Mouse (Mus musculus) MEL (cell line): ENCODE measurements around the gene Lhfpl2. TPM values are rescaled to one million over a fixed set of nuclear protein-coding genes. Genes with fewer than 3 reads are reported as not detected.

ENCODE experiments used
- DNase-seq: peaks from one replicate; pipeline ENCODE4 v3.0.0; 2011; ENCODE audit warnings: low read depth, low spot score
- H3K27ac ChIP-seq: 2 replicates; pipeline ENCODE4 v1.5.1; 2012; ENCODE audit warnings: low read depth, mild to moderate bottlenecking, control low read depth, low read length, moderate library complexity; ENCODE audit not compliant: control insufficient read depth
- H3K27me3 ChIP-seq, 2 experiments: fragments of 150-350 bp in 1 of 2; sonication (generic) in 1 of 2; 2 replicates each; pipeline ENCODE4 v1.6.1; 2012; ENCODE audit warnings: low read length in 2 of 2, mild to moderate bottlenecking in 2 of 2, improper control_type of control experiment in 1 of 2, moderate library complexity in 1 of 2; ENCODE audit not compliant: insufficient read depth in 2 of 2, control insufficient read depth in 1 of 2
- H3K36me3 ChIP-seq, 2 experiments: 2 replicates each; pipeline ENCODE4 v1.6.1; 2012 to 2014; ENCODE audit warnings: low read length in 2 of 2, improper control_type of control experiment in 1 of 2, inconsistent platforms in 1 of 2, mild to moderate bottlenecking in 1 of 2; ENCODE audit not compliant: insufficient read depth in 2 of 2, control insufficient read depth in 1 of 2
- H3K4me1 ChIP-seq, 2 experiments: fragments of 150-350 bp in 1 of 2; sonication (generic) in 1 of 2; 2 replicates each; pipeline ENCODE4 v1.6.1; 2012; ENCODE audit warnings: low read length in 2 of 2, improper control_type of control experiment in 1 of 2, mild to moderate bottlenecking in 1 of 2; ENCODE audit not compliant: insufficient read depth in 2 of 2, control insufficient read depth in 1 of 2
- H3K4me3 ChIP-seq, 2 experiments: fragments of 150-350 bp in 1 of 2; sonication (generic) in 1 of 2; 2 replicates each; pipeline ENCODE4 v1.5.1; 2012; ENCODE audit warnings: low read depth in 2 of 2, low read length in 2 of 2, mild to moderate bottlenecking in 2 of 2, moderate library complexity in 2 of 2, control low read depth in 1 of 2, improper control_type of control experiment in 1 of 2; ENCODE audit not compliant: control insufficient read depth in 1 of 2, insufficient read depth in 1 of 2
- H3K79me2 ChIP-seq: 2 replicates; pipeline ENCODE4 v1.6.1; 2012; ENCODE audit warnings: mild to moderate bottlenecking, low read length, moderate library complexity; ENCODE audit not compliant: control insufficient read depth, poor library complexity, insufficient read depth
- H3K9ac ChIP-seq: 2 replicates; pipeline ENCODE4 v1.6.1; 2012; ENCODE audit warnings: low read depth, mild to moderate bottlenecking, control low read depth, low read length, moderate library complexity; ENCODE audit not compliant: control insufficient read depth, poor library complexity, severe bottlenecking
- H3K9me3 ChIP-seq: fragments of 150-350 bp; sonication (generic); replicated peaks from 2 replicates; pipeline ENCODE4 v1.6.1; 2012; ENCODE audit warnings: mild to moderate bottlenecking, low read length, improper control_type of control experiment, moderate library complexity; ENCODE audit not compliant: insufficient read depth
- BHLHE40 ChIP-seq: IDR thresholded peaks from 2 replicates; pipeline ENCODE4 v1.6.1; 2012; ENCODE audit warnings: low read depth, mild to moderate bottlenecking, inconsistent platforms, low read length, improper control_type of control experiment, borderline replicate concordance
- CHD1 ChIP-seq: IDR thresholded peaks from 2 replicates; pipeline ENCODE4 v1.6.1; 2012; ENCODE audit warnings: low read depth, mild to moderate bottlenecking, inconsistent platforms, low read length, improper control_type of control experiment
- CHD2 ChIP-seq: IDR thresholded peaks from 2 replicates; pipeline ENCODE4 v1.6.1; 2011; ENCODE audit warnings: low read length, improper control_type of control experiment
- CTCF ChIP-seq, 3 experiments: IDR thresholded peaks in 2 of 3; conservative IDR thresholded peaks in 1 of 3; 2 replicates each; pipeline ENCODE4 v1.5.1; 2011 to 2012; ENCODE audit warnings: low read length in 3 of 3, low read depth in 2 of 3, mild to moderate bottlenecking in 2 of 3, improper control_type of control experiment in 1 of 3, inconsistent platforms in 1 of 3, mixed read lengths in 1 of 3, moderate library complexity in 1 of 3; ENCODE audit not compliant: control insufficient read depth in 1 of 3, insufficient read depth in 1 of 3, poor library complexity in 1 of 3, severe bottlenecking in 1 of 3
- E2F4 ChIP-seq: IDR thresholded peaks from 2 replicates; pipeline ENCODE4 v1.6.1; 2011; ENCODE audit warnings: low read depth, low read length, improper control_type of control experiment, borderline replicate concordance
- EP300 ChIP-seq, 2 experiments: IDR thresholded peaks; 2 replicates each; pipeline ENCODE4 v1.6.1; 2011; ENCODE audit warnings: improper control_type of control experiment in 2 of 2, low read length in 2 of 2, low read depth in 1 of 2, mild to moderate bottlenecking in 1 of 2
- ETS1 ChIP-seq: IDR thresholded peaks from 2 replicates; pipeline ENCODE4 v1.6.1; 2012; ENCODE audit warnings: low read depth, mild to moderate bottlenecking, inconsistent platforms, low read length, improper control_type of control experiment, moderate library complexity
- GATA1 ChIP-seq: IDR thresholded peaks from 2 replicates; pipeline ENCODE4 v1.6.1; 2011; ENCODE audit warnings: low read depth, low read length, improper control_type of control experiment
- HCFC1 ChIP-seq: IDR thresholded peaks from 2 replicates; pipeline ENCODE4 v1.6.1; 2012; ENCODE audit warnings: low read depth, mild to moderate bottlenecking, inconsistent platforms, low read length, improper control_type of control experiment, moderate library complexity
- JUND ChIP-seq: IDR thresholded peaks from 2 replicates; pipeline ENCODE4 v1.6.1; 2011; ENCODE audit warnings: low read depth, mild to moderate bottlenecking, improper control_type of control experiment, low read length
- KAT2A ChIP-seq: conservative IDR thresholded peaks from 2 replicates; pipeline ENCODE4 v1.6.1; 2012; ENCODE audit warnings: low read depth, low read length, improper control_type of control experiment, inconsistent platforms
- MAX ChIP-seq: IDR thresholded peaks from 2 replicates; pipeline ENCODE4 v1.6.1; 2011; ENCODE audit warnings: low read length, improper control_type of control experiment
- MXI1 ChIP-seq: IDR thresholded peaks from 2 replicates; pipeline ENCODE4 v1.6.1; 2011; ENCODE audit warnings: mild to moderate bottlenecking, low read depth, low read length, improper control_type of control experiment
- MYB ChIP-seq: IDR thresholded peaks from 2 replicates; pipeline ENCODE4 v1.6.1; 2011; ENCODE audit warnings: mild to moderate bottlenecking, low read depth, low read length, improper control_type of control experiment
- MYC ChIP-seq: IDR thresholded peaks from 2 replicates; pipeline ENCODE4 v1.6.1; 2011; ENCODE audit warnings: low read depth, mild to moderate bottlenecking, low read length, improper control_type of control experiment, moderate library complexity
- NELFE ChIP-seq: IDR thresholded peaks from 2 replicates; pipeline ENCODE4 v1.6.1; 2011; ENCODE audit warnings: low read depth, low read length, improper control_type of control experiment
- NRF1 ChIP-seq: IDR thresholded peaks from 2 replicates; pipeline ENCODE4 v1.6.1; 2014; ENCODE audit warnings: low read depth, mild to moderate bottlenecking, inconsistent platforms, low read length, improper control_type of control experiment, moderate library complexity; ENCODE audit not compliant: poor library complexity, insufficient read depth, severe bottlenecking
- POLR2A ChIP-seq, 2 experiments: IDR thresholded peaks; 2 replicates each; pipeline ENCODE4 v1.6.1; 2011 to 2012; ENCODE audit warnings: low read length in 2 of 2, mild to moderate bottlenecking in 2 of 2, control low read depth in 1 of 2, improper control_type of control experiment in 1 of 2, low read depth in 1 of 2, moderate library complexity in 1 of 2; ENCODE audit not compliant: control insufficient read depth in 1 of 2, insufficient read depth in 1 of 2, poor library complexity in 1 of 2
- POLR2AphosphoS2 ChIP-seq: IDR thresholded peaks from 2 replicates; pipeline ENCODE4 v1.6.1; 2011; ENCODE audit warnings: low read length, improper control_type of control experiment
- POLR2AphosphoS5 ChIP-seq: IDR thresholded peaks from 2 replicates; pipeline ENCODE4 v1.6.1; 2012; ENCODE audit warnings: low read depth, borderline replicate concordance, mild to moderate bottlenecking, inconsistent platforms, low read length, moderate library complexity, mixed read lengths
- RAD21 ChIP-seq: IDR thresholded peaks from 2 replicates; pipeline ENCODE4 v1.6.1; 2011; ENCODE audit warnings: mild to moderate bottlenecking, low read depth, low read length, improper control_type of control experiment
- RCOR1 ChIP-seq: IDR thresholded peaks from 2 replicates; pipeline ENCODE4 v1.6.1; 2012; ENCODE audit warnings: low read depth, mild to moderate bottlenecking, inconsistent platforms, low read length, improper control_type of control experiment
- SIN3A ChIP-seq: IDR thresholded peaks from 2 replicates; pipeline ENCODE4 v1.6.1; 2012; ENCODE audit warnings: low read length, improper control_type of control experiment, inconsistent platforms
- SMC3 ChIP-seq: IDR thresholded peaks from 2 replicates; pipeline ENCODE4 v1.6.1; 2011; ENCODE audit warnings: low read depth, low read length, improper control_type of control experiment
- TBP ChIP-seq: IDR thresholded peaks from 2 replicates; pipeline ENCODE4 v1.8.0; 2011; ENCODE audit warnings: low read depth, low read length, improper control_type of control experiment
- UBTF ChIP-seq: IDR thresholded peaks from 2 replicates; pipeline ENCODE4 v1.6.1; 2012; ENCODE audit warnings: low read depth, mild to moderate bottlenecking, inconsistent platforms, low read length, improper control_type of control experiment, moderate library complexity, borderline replicate concordance; ENCODE audit not compliant: insufficient read depth
- USF1 ChIP-seq: IDR thresholded peaks from 2 replicates; pipeline ENCODE4 v1.6.1; 2014; ENCODE audit warnings: low read depth, mild to moderate bottlenecking, inconsistent platforms, low read length, improper control_type of control experiment, moderate library complexity
- USF2 ChIP-seq, 2 experiments: IDR thresholded peaks; 2 replicates each; pipeline ENCODE4 v1.6.1; 2011 to 2012; ENCODE audit warnings: improper control_type of control experiment in 2 of 2, low read length in 2 of 2, borderline replicate concordance in 1 of 2, inconsistent platforms in 1 of 2, low read depth in 1 of 2, mild to moderate bottlenecking in 1 of 2; ENCODE audit not compliant: insufficient read depth in 1 of 2
- ZKSCAN1 ChIP-seq: IDR thresholded peaks from 2 replicates; pipeline ENCODE4 v1.6.1; 2012; ENCODE audit warnings: low read depth, mild to moderate bottlenecking, inconsistent platforms, low read length, improper control_type of control experiment, moderate library complexity
- ZMIZ1 ChIP-seq: IDR thresholded peaks from 2 replicates; pipeline ENCODE4 v1.6.1; 2012; ENCODE audit warnings: low read depth, mild to moderate bottlenecking, inconsistent platforms, low read length, improper control_type of control experiment, moderate library complexity
- ZNF384 ChIP-seq: IDR thresholded peaks from 2 replicates; pipeline ENCODE4 v1.6.1; 2012; ENCODE audit warnings: low read depth, mild to moderate bottlenecking, inconsistent platforms, low read length, improper control_type of control experiment
- polyA plus RNA-seq, 2 experiments: library from polyadenylated mRNA; stranded (reverse) in 1 of 2; unstranded in 1 of 2; fragments of >175 nt in 1 of 2; fragments of >200 nt in 1 of 2; gene quantifications; 2 replicates each; pipeline versions ENCODE4 v1.2.1 to v1.2.4; 2012; ENCODE audit warnings: low replicate concordance in 2 of 2, low read depth in 1 of 2; ENCODE audit not compliant: insufficient read length in 2 of 2, insufficient read depth in 1 of 2, missing spikeins in 1 of 2
- total RNA-seq: library from RNA; depleted of rRNA; stranded (reverse); fragments of 300-350 nt; gene quantifications from 2 replicates; pipeline ENCODE4 v1.2.3, GENCODE M21; 2012

The Lhfpl2 gene
- total and polyA plus RNA-seq, 3 experiments, result 24.5 to 30.2 TPM; not detected in 1

DNA sequence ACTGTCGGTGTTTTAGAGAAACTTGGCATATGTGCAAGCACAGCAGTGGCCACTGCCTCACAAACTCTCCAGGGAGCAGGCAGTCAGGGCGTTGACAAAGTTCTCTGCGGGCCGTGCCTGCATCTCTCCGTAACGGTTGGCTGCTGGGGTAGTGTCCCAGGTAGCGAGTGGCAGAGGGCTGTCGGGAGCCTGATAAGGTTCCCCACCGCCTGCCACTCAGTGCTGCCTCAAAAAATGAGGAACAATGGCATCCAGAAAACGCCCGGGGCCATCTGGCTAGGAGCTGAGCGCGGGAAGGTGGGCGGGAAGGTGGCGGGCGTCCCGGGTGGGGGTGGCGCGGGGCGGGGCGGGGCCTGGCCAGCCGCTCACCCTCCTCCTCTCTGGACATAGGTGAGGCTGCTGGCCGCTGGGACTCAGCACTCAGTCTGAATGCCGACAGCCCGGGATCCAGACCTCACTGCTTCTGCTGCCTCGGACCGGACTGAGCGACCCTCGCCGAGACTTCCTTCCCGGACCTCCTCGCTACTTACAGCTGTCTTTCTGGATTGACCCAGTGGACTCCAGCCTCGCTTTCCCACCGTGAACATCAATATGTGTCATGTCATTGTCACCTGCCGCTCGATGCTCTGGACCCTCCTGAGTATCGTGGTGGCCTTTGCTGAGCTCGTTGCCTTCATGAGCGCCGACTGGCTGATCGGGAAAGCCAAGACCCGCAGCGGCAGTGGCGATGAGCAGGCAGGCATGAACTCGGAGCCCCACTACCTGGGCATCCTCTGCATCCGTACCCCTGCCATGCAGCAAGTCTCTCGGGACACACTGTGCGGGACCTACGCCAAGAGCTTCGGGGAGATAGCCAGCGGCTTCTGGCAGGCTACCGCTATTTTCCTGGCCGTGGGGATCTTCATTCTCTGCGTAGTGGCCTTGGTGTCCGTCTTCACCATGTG lies 116.3 kb downstream of the Lhfpl2 start (continued):
- TF ChIP-seq BHLHE40 (0 out of 2 replicates have a peak, but pooled peaks have one; percentile 21), MYC (no peak), CTCF (IDR thresholded peaks at IDR 0.05 in 2 of 3, conservative IDR thresholded peaks at IDR 0.05 in 1 of 3; ENCODE audit: control insufficient read depth in 1 of 3, insufficient read depth in 1 of 3, low read depth in 2 of 3, low read length in 3 of 3, poor library complexity in 1 of 3, severe bottlenecking in 1 of 3) (no peak), ETS1 (peak; percentile 89)

DNA sequence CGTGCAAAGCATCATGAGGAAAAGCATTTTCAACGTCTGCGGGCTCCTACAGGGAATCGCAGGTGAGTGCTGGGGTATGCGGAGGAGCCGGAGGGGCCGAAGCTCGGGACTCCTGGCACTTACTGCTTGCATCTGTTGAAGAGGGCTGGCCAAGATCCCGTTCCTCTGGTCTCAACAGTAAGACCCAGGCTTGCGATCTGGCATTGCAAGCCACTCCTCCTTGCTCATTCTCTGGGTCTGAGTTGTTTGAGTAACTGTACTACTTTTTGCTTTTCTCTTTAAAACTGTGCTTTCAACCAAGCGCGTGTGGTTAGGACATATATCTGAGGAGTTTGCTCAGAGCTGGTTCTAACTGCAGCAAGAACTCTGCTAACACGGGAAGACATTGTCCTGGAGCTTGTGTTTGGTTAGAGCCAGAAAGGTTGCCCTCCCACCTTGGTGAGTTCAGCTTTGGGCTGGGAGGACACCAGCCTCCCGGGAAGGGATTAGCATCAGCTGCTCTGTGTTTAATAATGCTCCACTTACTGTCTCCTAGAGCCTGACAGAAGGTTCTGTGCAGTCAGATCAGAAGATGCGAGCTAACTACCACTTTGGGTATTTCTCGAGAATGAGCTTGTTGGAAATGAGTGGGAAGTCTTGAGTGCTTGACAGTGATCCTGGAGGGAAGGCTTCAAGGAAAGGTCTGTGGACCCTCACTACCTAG lies 117.1 kb downstream of the Lhfpl2 start:
- H3K27ac ChIP-seq, result peak overlapping the region; percentile 89
- TF ChIP-seq BHLHE40, result no peak
- TF ChIP-seq POLR2AphosphoS2, result no peak
- TF ChIP-seq GATA1, result no peak
- 0 out of 2 replicates have a peak, but pooled peaks have one; percentile 11 for TF ChIP-seq MXI1
- no peak for TF ChIP-seq ZKSCAN1
- TF ChIP-seq HCFC1, result no peak
- no peak for TF ChIP-seq SMC3
- TF ChIP-seq E2F4, result no peak
- no peak for TF ChIP-seq ETS1
- TF ChIP-seq POLR2A (IDR thresholded peaks at IDR 0.05; ENCODE audit: control insufficient read depth in 1 of 2, insufficient read depth in 1 of 2, low read depth in 1 of 2, low read length in 2 of 2, poor library complexity in 1 of 2), result no peak
- no peak for TF ChIP-seq POLR2AphosphoS5
- TF ChIP-seq USF1, result no peak
- 0 out of 2 replicates have a peak, but pooled peaks have one; percentile 23 for TF ChIP-seq TBP
- no peak for TF ChIP-seq JUND
- TF ChIP-seq MYC, result no peak
- TF ChIP-seq RAD21, result no peak
- TF ChIP-seq NRF1, result no peak
- TF ChIP-seq RCOR1, result no peak
- no peak for TF ChIP-seq CTCF (IDR thresholded peaks at IDR 0.05 in 2 of 3, conservative IDR thresholded peaks at IDR 0.05 in 1 of 3; ENCODE audit: control insufficient read depth in 1 of 3, insufficient read depth in 1 of 3, low read depth in 2 of 3, low read length in 3 of 3, poor library complexity in 1 of 3, severe bottlenecking in 1 of 3)
- no peak for TF ChIP-seq MAX
- no peak for TF ChIP-seq UBTF
- TF ChIP-seq USF2 (IDR thresholded peaks at IDR 0.05; ENCODE audit: borderline replicate concordance in 1 of 2, insufficient read depth in 1 of 2, low read depth in 1 of 2, low read length in 2 of 2), result no peak
- 0 out of 4 replicates have a peak, but pooled peaks of 1 of the 2 experiments have one; percentile 15 for TF ChIP-seq EP300 (IDR thresholded peaks at IDR 0.05; ENCODE audit: low read depth in 1 of 2, low read length in 2 of 2)
- TF ChIP-seq KAT2A, result no peak
- no peak for TF ChIP-seq MYB
- TF ChIP-seq SIN3A, result peak; percentile 18; the same call in 1 of the 2 replicates
- no peak for TF ChIP-seq CHD2
- TF ChIP-seq ZMIZ1, result no peak
- TF ChIP-seq CHD1, result peak; percentile 89
- TF ChIP-seq NELFE, result 0 out of 2 replicates have a peak, but pooled peaks have one; percentile 16
- TF ChIP-seq ZNF384, result no peak

More for the DNA sequence above, 117.1 kb downstream of the Lhfpl2 start:
- H3K4me1 ChIP-seq, result peaks cover 17 to 38% of the 10 kb centered on the region in 2 experiments
- H3K79me2 ChIP-seq, result peaks cover 57% of the 10 kb centered on the region
- H3K36me3 ChIP-seq, result peaks cover 2 to 33% of the 10 kb centered on the region in 2 experiments
- DNase-seq, result peak; percentile 82
- peak overlapping the region; percentile 79 for H3K9ac ChIP-seq
- no peaks in the 10 kb centered on the region for H3K27me3 ChIP-seq
- peak overlapping the region; percentile 81 to 93 for H3K4me3 ChIP-seq
- H3K9me3 ChIP-seq, result no peaks in the 10 kb centered on the region
